ENCODE assay signal across 24 mouse cellular contexts in the genomic region with DNA sequence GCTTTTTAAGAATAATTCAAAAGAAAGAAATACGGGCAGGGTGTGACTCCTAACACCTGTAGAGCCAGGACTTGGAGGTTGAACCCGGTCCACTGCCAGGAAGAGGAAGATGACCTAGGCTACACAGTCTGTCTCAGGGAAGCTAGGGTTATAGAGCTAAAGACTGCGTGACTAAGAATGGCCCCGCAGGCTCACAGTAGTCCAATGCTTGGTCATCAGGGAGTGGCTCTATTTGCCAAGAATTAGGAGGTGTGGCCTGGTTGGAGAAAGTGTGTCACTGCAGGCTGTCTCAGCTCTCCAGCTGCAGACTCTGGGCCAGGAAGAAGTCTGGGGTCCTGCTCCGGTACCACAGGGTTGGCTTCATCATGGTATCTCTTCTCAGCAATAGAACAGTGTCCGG. TPM values are rescaled to one million over a fixed set of nuclear protein-coding genes. Genes with fewer than 3 reads are reported as not detected.
DNase-seq lines count a peak whose midpoint lies in the region; ATAC-seq and TF ChIP-seq lines count a peak whose summit lies in the region.
"Had no signal": no experiment of that assay in that cellular context is flagged by ENCODE, and none has a peak within 500 bp of the region (broad histone marks: within the 10 kb centered on the region; RNA-seq: fewer than 3 reads in every experiment).

No protein-coding gene starts in this region.

- no peaks in the 10 kb centered on the region for H3K9me3 ChIP-seq in intestine, postnatal 0 days (ENCODE audit: control insufficient read depth)
- no peaks in the 10 kb centered on the region for H3K9me3 ChIP-seq in intestine, embryonic 16.5 days (ENCODE audit: control insufficient read depth, low read length)
- H3K9me3 ChIP-seq: embryonic facial prominence, embryonic 12.5 days; forebrain, embryonic 10.5 days; heart, embryonic 10.5 days; hindbrain, embryonic 12.5 days had no signal

- no peaks in the 10 kb centered on the region for H3K27me3 ChIP-seq in intestine, postnatal 0 days (replicated peaks; ENCODE audit: control insufficient read depth, insufficient read depth, low read length)
- no peaks in the 10 kb centered on the region for H3K27me3 ChIP-seq in intestine, embryonic 16.5 days (replicated peaks; ENCODE audit: control insufficient read depth, insufficient read depth, low read length)
- H3K27me3 ChIP-seq: embryonic facial prominence, embryonic 12.5 days; hindbrain, embryonic 12.5 days had no signal

- H3K4me2 ChIP-seq in intestine, postnatal 0 days (replicated peaks; ENCODE audit: low read depth) = no peak overlapping the region
- no peak overlapping the region for H3K4me2 ChIP-seq in intestine, embryonic 16.5 days (ENCODE audit: low read depth, low read length)
- H3K4me2 ChIP-seq: embryonic facial prominence, embryonic 12.5 days; hindbrain, embryonic 12.5 days had no signal

- whole genome bisulfite sequencing in intestine, postnatal 0 days = 88% methylated on average over 6 of the region's 6 CpGs
- 89% methylated on average over 6 of the region's 6 CpGs for WGBS in intestine, embryonic 16.5 days
- 71% methylated on average over 6 of the region's 6 CpGs for WGBS in large intestine, adult 2 months

- no peak overlapping the region for H3K4me3 ChIP-seq in intestine, postnatal 0 days (ENCODE audit: low read depth, low read length)
- no peak overlapping the region for H3K4me3 ChIP-seq in intestine, embryonic 16.5 days (ENCODE audit: low read length)
- H3K4me3 ChIP-seq: embryonic facial prominence, embryonic 12.5 days; forebrain, embryonic 10.5 days; gastrocnemius, adult 2 months; heart, embryonic 10.5 days; hindbrain, embryonic 12.5 days had no signal

- 0 out of 2 replicates have a peak, but pooled peaks have one; percentile 36 for ATAC-seq in intestine, postnatal 0 days
- ATAC-seq in intestine, embryonic 16.5 days = no peak
- ATAC-seq: forebrain, embryonic 14.5 days; hindbrain, embryonic 16.5 days had no signal

- no peak overlapping the region for H3K27ac ChIP-seq in intestine, postnatal 0 days (ENCODE audit: low read depth, low read length)
- H3K27ac ChIP-seq in intestine, embryonic 16.5 days (ENCODE audit: low read length) = no peak overlapping the region
- H3K27ac ChIP-seq: embryonic facial prominence, embryonic 12.5 days; forebrain, embryonic 10.5 days; gastrocnemius, adult 2 months; heart, embryonic 10.5 days; hindbrain, embryonic 12.5 days had no signal

- H3K9ac ChIP-seq in intestine, postnatal 0 days (ENCODE audit: low read depth, low read length) = no peak overlapping the region
- no peak overlapping the region for H3K9ac ChIP-seq in intestine, embryonic 16.5 days (ENCODE audit: low read depth, low read length)
- H3K9ac ChIP-seq: embryonic facial prominence, embryonic 12.5 days; hindbrain, embryonic 12.5 days had no signal

- no peaks in the 10 kb centered on the region for H3K36me3 ChIP-seq in intestine, postnatal 0 days (ENCODE audit: control insufficient read depth, insufficient read depth)
- H3K36me3 ChIP-seq in intestine, embryonic 16.5 days (ENCODE audit: control insufficient read depth, insufficient read depth, low read length) = no peaks in the 10 kb centered on the region
- H3K36me3 ChIP-seq: embryonic facial prominence, embryonic 12.5 days; forebrain, embryonic 10.5 days; G1E; heart, embryonic 10.5 days; hindbrain, embryonic 12.5 days had no signal

- no peaks in the 10 kb centered on the region for H3K4me1 ChIP-seq in intestine, postnatal 0 days (replicated peaks; ENCODE audit: control insufficient read depth, insufficient read depth, low read length)
- H3K4me1 ChIP-seq in intestine, embryonic 16.5 days (ENCODE audit: control insufficient read depth, insufficient read depth, low read length) = no peaks in the 10 kb centered on the region
- H3K4me1 ChIP-seq: embryonic facial prominence, embryonic 12.5 days; forebrain, embryonic 10.5 days; heart, embryonic 10.5 days; hindbrain, embryonic 12.5 days had no signal

- peak; percentile 76 for DNase-seq in ES-CJ7 (ENCODE audit: low read depth, low spot score)
- peak; percentile 27 for DNase-seq in large intestine, adult 2 months (ENCODE audit: low read depth, low spot score)
- DNase-seq in lung, postnatal 4 days = no peak
- DNase-seq in urinary bladder, postnatal 10 days (ENCODE audit: low spot score) = no peak
- DNase-seq: adrenal gland, postnatal 10 days; cerebellum, adult 11 months; cerebellum, adult 8-10 months; cerebellum, postnatal 14 days; embryo, embryonic 11 days; gastrocnemius, adult 2 months; gastrocnemius, postnatal 25 days; heart, postnatal 10 days; heart, postnatal 4 days; kidney, adult 2 months had no signal

- no peak for TF ChIP-seq CTCF in intestine, postnatal 0 days (IDR thresholded peaks at IDR 0.05; ENCODE audit: low read depth)

RNA-seq across cellular contexts. Expression of a gene that starts 6.9 kb away (rescaled TPM):
- polyA plus RNA-seq in intestine, postnatal 0 days (2015; fragmentation: Nextera tagmentation; extraction: Ambion mirVana) = 19.2 and 21.4 TPM in 2 replicates
- 27.7 and 31.7 TPM in 2 replicates for polyA plus RNA-seq in intestine, embryonic 16.5 days (2015; fragmentation: Nextera tagmentation; extraction: Ambion mirVana)
- 15.6 and 17.7 TPM in 2 replicates for polyA plus RNA-seq in large intestine, adult 2 months (2012; rRNA removed)

RNA-seq across cellular contexts. Expression of a gene that starts 32.9 kb away (rescaled TPM):
- polyA plus RNA-seq in intestine, postnatal 0 days (2015; fragmentation: Nextera tagmentation; extraction: Ambion mirVana) = 0.03 and 0.05 TPM in 2 replicates
- not detected in 2 replicates for polyA plus RNA-seq in intestine, embryonic 16.5 days (2015; fragmentation: Nextera tagmentation; extraction: Ambion mirVana)
- polyA plus RNA-seq in large intestine, adult 2 months (2012; rRNA removed) = 0.12 and 0.16 TPM in 2 replicates
- polyA plus RNA-seq: G1E; intestine, embryonic 14.5 days had no signal

Comparison
In these comparisons a context has a peak if more than half of its experiments do, and no peak if none do; other contexts are left out.
1. DNase-seq: peak in ES-CJ7 (single experiment) and large intestine, adult 2 months (single experiment); none in lung, postnatal 4 days (0 of 2) and urinary bladder, postnatal 10 days (single experiment).